Mouse (Mus musculus) retina, postnatal 1 day (tissue): ENCODE measurements around the gene Btbd35f5.
"Not testable (repeated sequence)": the region's sequence is repeated elsewhere in the genome, so short reads cannot be mapped to it uniquely, and the experiment has no call there.

Experiments used
- DNase-seq: peaks from one replicate; pipeline ENCODE4 v3.0.0-alpha.2; 2012

Gene Btbd35f5

GRCm38 (mm10) chrX:32973597-32973996 is at the start of gene Btbd35f5:
Gene Btbd35f5, plus strand, starts transcription at chrX:32973897.
- not testable (repeated sequence) for DNase-seq

GRCm38 (mm10) chrX:32941468-32941867 is 32.2 kb upstream of the Btbd35f5 start, which contains the start of gene Gm21789:
Gene Gm21789, plus strand, starts transcription at chrX:32941768.
- not testable (repeated sequence) for DNase-seq
